ENCODE assay signal across 14 mouse cellular contexts in the genomic region with DNA sequence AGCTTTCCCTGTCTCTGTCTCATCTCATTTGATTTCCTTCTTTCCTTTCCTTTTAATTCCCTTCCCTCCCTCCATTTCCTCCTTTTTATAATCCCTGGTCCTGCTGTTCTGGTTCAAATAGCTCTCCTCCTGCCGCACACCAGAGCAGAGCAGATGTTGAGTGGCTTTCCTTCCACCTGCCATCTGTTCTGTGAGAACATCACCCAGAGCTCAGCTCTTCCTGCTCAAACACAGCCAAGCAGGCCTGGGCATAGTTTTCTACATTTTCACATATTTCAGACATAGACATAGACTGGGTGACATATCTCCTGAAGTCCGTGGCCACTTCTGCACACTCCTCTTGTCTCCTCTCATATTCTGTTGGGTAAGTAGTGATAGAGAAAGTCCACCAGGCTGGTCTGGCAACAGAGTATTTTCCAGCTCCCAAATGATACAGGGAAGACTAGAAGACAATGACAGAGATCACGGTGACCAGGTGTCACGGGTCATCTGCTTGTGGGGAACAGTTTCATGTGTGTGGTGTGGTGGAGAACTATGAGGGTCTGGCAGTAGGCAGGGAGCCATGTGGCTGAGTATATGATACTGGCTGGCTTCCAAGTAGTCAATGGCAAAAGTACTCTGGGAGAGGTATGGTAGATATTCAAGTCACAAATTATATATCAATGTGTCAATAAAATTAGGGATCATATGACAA.
A peak's percentile ranks its signal among the peaks of the same experiment; 100 is the strongest.
DNase-seq lines count a peak whose midpoint lies in the region; ATAC-seq lines count a peak whose summit lies in the region.
"Had no signal": no experiment of that assay in that cellular context is flagged by ENCODE, and none has a peak within 500 bp of the region (broad histone marks: within the 10 kb centered on the region; RNA-seq: fewer than 3 reads in every experiment).

No protein-coding gene starts in this region.

- intact Hi-C loops in gastrocnemius, postnatal 14 days (cut with DNase I; ENCODE audit: low total_unique reads), result no loop called here

- ATAC-seq in hindbrain, embryonic 14.5 days (ENCODE audit: low FRiP score), result no peak
- ATAC-seq in hindbrain, embryonic 12.5 days (ENCODE audit: low FRiP score), result no peak

- no peak overlapping the region for H3K4me2 ChIP-seq in hindbrain, embryonic 14.5 days (replicated peaks)
- H3K4me2 ChIP-seq in hindbrain, embryonic 12.5 days (replicated peaks), result no peak overlapping the region
- H3K4me2 ChIP-seq: heart, embryonic 11.5 days; kidney, embryonic 15.5 days; liver, embryonic 13.5 days; midbrain, embryonic 12.5 days had no signal

- H3K4me1 ChIP-seq in hindbrain, embryonic 14.5 days (replicated peaks; ENCODE audit: control insufficient read depth, insufficient read depth, low read length), result peaks cover 3% of the 10 kb centered on the region; the same call in 1 of the 2 replicates
- no peaks in the 10 kb centered on the region for H3K4me1 ChIP-seq in hindbrain, embryonic 12.5 days
- H3K4me1 ChIP-seq: kidney, embryonic 15.5 days; liver, embryonic 13.5 days; midbrain, embryonic 12.5 days had no signal

- H3K27me3 ChIP-seq in hindbrain, embryonic 14.5 days (ENCODE audit: control insufficient read depth, insufficient read depth, low read length), result no peaks in the 10 kb centered on the region
- H3K27me3 ChIP-seq in hindbrain, embryonic 12.5 days, result no peaks in the 10 kb centered on the region
- H3K27me3 ChIP-seq: CH12.LX; liver, embryonic 13.5 days; midbrain, embryonic 12.5 days had no signal

- no peak overlapping the region for H3K9ac ChIP-seq in hindbrain, embryonic 14.5 days
- H3K9ac ChIP-seq in hindbrain, embryonic 12.5 days, result no peak overlapping the region
- H3K9ac ChIP-seq: kidney, embryonic 15.5 days; liver, embryonic 13.5 days; midbrain, embryonic 12.5 days had no signal

- peak overlapping the region; percentile 18; the same call in 1 of the 2 replicates for H3K27ac ChIP-seq in hindbrain, embryonic 14.5 days
- no peak overlapping the region for H3K27ac ChIP-seq in hindbrain, embryonic 12.5 days
- H3K27ac ChIP-seq: kidney, embryonic 15.5 days; liver, embryonic 13.5 days; midbrain, embryonic 12.5 days had no signal

- H3K36me3 ChIP-seq in hindbrain, embryonic 14.5 days (replicated peaks; ENCODE audit: control insufficient read depth, insufficient read depth), result 0 out of 2 replicates have a peak, but pooled peaks cover 5% of the 10 kb centered on the region
- no peaks in the 10 kb centered on the region for H3K36me3 ChIP-seq in hindbrain, embryonic 12.5 days
- H3K36me3 ChIP-seq: kidney, embryonic 15.5 days; liver, embryonic 13.5 days; midbrain, embryonic 12.5 days had no signal

- no peaks in the 10 kb centered on the region for H3K9me3 ChIP-seq in hindbrain, embryonic 14.5 days (ENCODE audit: control insufficient read depth, low read length)
- H3K9me3 ChIP-seq in hindbrain, embryonic 12.5 days (replicated peaks), result no peaks in the 10 kb centered on the region
- H3K9me3 ChIP-seq: kidney, embryonic 15.5 days; liver, embryonic 13.5 days; midbrain, embryonic 12.5 days had no signal

- DNase-seq in hindbrain, embryonic 14.5 days (ENCODE audit: low spot score), result no peak
- DNase-seq in frontal cortex, postnatal 36 days (ENCODE audit: low spot score in 2 of 2), result peak; percentile 44 to 78
- peak; percentile 74 for DNase-seq in layer of hippocampus, adult 9-11 months
- peak; percentile 48 to 71 for DNase-seq in right cerebral cortex, postnatal 10 days (ENCODE audit: low spot score in 2 of 2)
- no peak for DNase-seq in gastrocnemius, postnatal 14 days
- DNase-seq in heart, adult 9 months (ENCODE audit: low spot score in 2 of 2), result no peak
- DNase-seq: cerebellum, postnatal 25 days; liver, embryonic 13.5 days; thymus, postnatal 36 days had no signal

- no peak overlapping the region for H3K4me3 ChIP-seq in hindbrain, embryonic 14.5 days (replicated peaks; ENCODE audit: low read length)
- no peak overlapping the region for H3K4me3 ChIP-seq in hindbrain, embryonic 12.5 days
- H3K4me3 ChIP-seq: kidney, embryonic 15.5 days; liver, embryonic 13.5 days; midbrain, embryonic 12.5 days had no signal

- WGBS in hindbrain, embryonic 14.5 days, result 74% methylated on average over 4 of the region's 4 CpGs
- WGBS in hindbrain, embryonic 12.5 days, result 79% methylated on average over 4 of the region's 4 CpGs

Comparison
In these comparisons a context has a peak if more than half of its experiments do, and no peak if none do; other contexts are left out.
1. DNase-seq: peak in frontal cortex, postnatal 36 days (2 of 2), layer of hippocampus, adult 9-11 months (single experiment) and right cerebral cortex, postnatal 10 days (2 of 2); none in hindbrain, embryonic 14.5 days (single experiment), gastrocnemius, postnatal 14 days (single experiment) and heart, adult 9 months (0 of 2).